Mouse (Mus musculus) G1E-ER4 (cell line): ENCODE data around the gene Ankib1. TPM values are rescaled to one million over a fixed set of nuclear protein-coding genes. Genes with fewer than 3 reads are reported as not detected.

Experiments used
- GATA1 ChIP-seq: IDR thresholded peaks from one replicate; pipeline ENCODE4 v1.8.0; 2012; ENCODE audit warnings: low read length, inconsistent platforms
- polyA plus RNA-seq: library from polyadenylated mRNA; stranded (reverse); fragments of >175 nt; gene quantifications from 2 replicates; pipeline ENCODE4 v1.2.3, GENCODE M21; 2012

Gene Ankib1
- polyA plus RNA-seq, 1 experiment: 14.1 TPM

GRCm38 (mm10) chr5:3653801-3654200 lies 148.9 kb downstream of the Ankib1 start:
- TF ChIP-seq GATA1: no peak

GRCm38 (mm10) chr5:3651621-3652020 lies 151.1 kb downstream of the Ankib1 start:
- no peak for TF ChIP-seq GATA1

- TF ChIP-seq GATA1: no peak
Measured at GRCm38 (mm10) chr5:3650881-3651280, 151.8 kb downstream of the Ankib1 start, which contains the start of gene Tmbim7. Gene Tmbim7, plus strand, starts transcription at chr5:3651181.

GRCm38 (mm10) chr5:3648849-3649210 lies 153.9 kb downstream of the Ankib1 start:
- TF ChIP-seq GATA1: no peak

GRCm38 (mm10) chr5:3648206-3648848 lies 154.4 kb downstream of the Ankib1 start:
- TF ChIP-seq GATA1: no peak

GRCm38 (mm10) chr5:3647708-3648121 lies 155.0 kb downstream of the Ankib1 start:
- TF ChIP-seq GATA1: no peak

GRCm38 (mm10) chr5:3646991-3647707 lies 155.6 kb downstream of the Ankib1 start:
- TF ChIP-seq GATA1: no peak

GRCm38 (mm10) chr5:3646539-3646938 lies 156.2 kb downstream of the Ankib1 start:
- no peak for TF ChIP-seq GATA1

- no peak for TF ChIP-seq GATA1
Measured at GRCm38 (mm10) chr5:3645326-3645725, 157.4 kb downstream of the Ankib1 start.

- no peak for TF ChIP-seq GATA1
Measured at GRCm38 (mm10) chr5:3644621-3645020, 158.1 kb downstream of the Ankib1 start.

Other genes with a start within 250 kb of the Ankib1 start
- gene 1700109H08Rik, start 231.4 kb downstream of the Ankib1 start, polyA plus RNA-seq: 0.26 and 0.38 TPM in 2 replicates
- gene Pex1, start 206.9 kb downstream of the Ankib1 start, polyA plus RNA-seq: 3.3 and 4.3 TPM in 2 replicates
- gene Rbm48, start 206.3 kb downstream of the Ankib1 start, polyA plus RNA-seq: 3.9 and 5.2 TPM in 2 replicates
- not detected in 2 replicates for gene Tmbim7, start 151.7 kb downstream of the Ankib1 start, polyA plus RNA-seq
- gene Gatad1, start 145.7 kb downstream of the Ankib1 start, polyA plus RNA-seq: 63.4 and 81.5 TPM in 2 replicates
- gene Krit1, start 259 bp upstream of the Ankib1 start, polyA plus RNA-seq: 6.6 and 8.4 TPM in 2 replicates
- not detected in 2 replicates for gene Lrrd1, start 42.2 kb upstream of the Ankib1 start, polyA plus RNA-seq
- 0.54 and 0.93 TPM in 2 replicates for gene Mterf1a, start 91.0 kb upstream of the Ankib1 start, polyA plus RNA-seq
- gene Akap9, start 125.1 kb upstream of the Ankib1 start, polyA plus RNA-seq: 34.9 and 41.6 TPM in 2 replicates